Mouse (Mus musculus) bone marrow, adult 2 months (tissue): ENCODE results near the gene Bik. TPM values are rescaled to one million over a fixed set of nuclear protein-coding genes. Genes with fewer than 3 reads are reported as not detected.
"Not testable (repeated sequence)": the region's sequence is repeated elsewhere in the genome, so short reads cannot be mapped to it uniquely, and the experiment has no call there.

Source experiments
- H3K27ac ChIP-seq: fragments of 200-500 bp; 2 replicates; pipeline ENCODE4 v1.5.1; 2012; ENCODE audit warnings: low read depth, mild to moderate bottlenecking, control low read depth, inconsistent platforms, low read length; ENCODE audit not compliant: control insufficient read depth, poor library complexity, insufficient read depth
- H3K4me1 ChIP-seq: fragments of 200-500 bp; 2 replicates; pipeline ENCODE4 v1.6.1; 2011; ENCODE audit warnings: low read length; ENCODE audit not compliant: control insufficient read depth, insufficient read depth
- H3K4me3 ChIP-seq: fragments of 200-500 bp; replicated peaks from 2 replicates; pipeline ENCODE3; 2011; ENCODE audit warnings: mild to moderate bottlenecking, low read depth, low read length, control low read depth; ENCODE audit not compliant: control insufficient read depth
- CTCF ChIP-seq: fragments of 200-500 bp; IDR thresholded peaks from 2 replicates; pipeline ENCODE4 v1.5.1; 2011; ENCODE audit warnings: low read length, control low read depth; ENCODE audit not compliant: control insufficient read depth, insufficient read depth
- POLR2A ChIP-seq: fragments of 200-500 bp; IDR thresholded peaks from 2 replicates; pipeline ENCODE4 v1.6.1; 2011; ENCODE audit warnings: low read depth, mild to moderate bottlenecking, control low read depth, low read length, borderline replicate concordance; ENCODE audit not compliant: control insufficient read depth
- WGBS: fragments of 180-500 bp; shearing (Covaris S2); methylation state at CpG from one replicate; pipeline ENCODE4 v1.1.7; 2018; 5-methylcytosine and 5-hydroxymethylcytosine counted together
- polyA plus RNA-seq: library from polyadenylated mRNA; stranded (reverse); fragments of >200 nt; gene quantifications from 2 replicates; pipeline ENCODE4 v1.2.4, GENCODE M21; 2011; ENCODE audit warnings: low replicate concordance; ENCODE audit not compliant: missing spikeins, insufficient read depth, insufficient read length

Bik gene
- polyA plus RNA-seq, 1 experiment: 3.3 TPM

DNA sequence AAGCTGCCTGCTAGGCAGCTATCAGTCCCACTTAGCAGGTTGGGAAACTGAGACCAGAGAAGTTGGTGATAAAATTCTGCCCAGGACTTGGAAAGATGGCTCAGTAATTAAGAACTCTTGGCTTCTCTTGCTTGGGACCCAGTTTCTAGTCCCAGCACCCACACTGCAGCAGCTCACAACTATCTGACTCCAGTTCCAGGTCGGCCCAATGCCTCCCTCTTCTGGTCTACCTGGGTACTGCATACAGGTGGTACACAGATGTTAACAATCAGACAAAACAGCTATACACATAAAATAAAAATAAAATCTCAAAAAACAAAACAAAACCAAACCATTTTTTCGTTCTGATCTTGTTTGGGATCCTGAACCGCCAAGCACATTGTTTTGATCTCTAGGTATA lies 26.3 kb upstream of the Bik start:
- Histone ChIP-seq H3K4me3 (no peak overlapping the region), H3K27ac (no peak overlapping the region), H3K4me1 (no peaks in the 10 kb centered on the region)
- WGBS: 58% methylated on average over 3 of the region's 3 CpGs
- TF ChIP-seq POLR2A: no peak
- peak; percentile 80 for TF ChIP-seq CTCF

DNA sequence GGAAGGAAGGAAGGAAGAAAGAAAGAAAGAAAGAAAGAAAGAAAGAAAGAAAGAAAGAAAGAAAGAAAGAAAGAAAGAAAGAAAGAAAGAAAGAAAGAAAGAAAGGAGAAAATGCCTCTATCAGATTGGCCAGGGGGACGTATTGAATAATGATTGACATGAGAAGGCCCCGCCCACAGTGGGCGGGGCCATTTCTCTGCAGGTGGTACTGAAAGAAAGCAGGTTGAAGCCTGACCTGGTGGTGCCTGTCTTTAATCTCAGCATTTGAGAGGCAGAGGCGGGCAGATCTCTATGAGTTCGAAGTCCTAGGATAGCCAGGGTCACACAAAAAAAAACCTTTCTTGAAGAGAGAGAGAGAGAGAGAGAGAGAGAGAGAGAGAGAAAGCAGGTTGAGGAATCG lies 25.2 kb upstream of the Bik start:
- H3K27ac ChIP-seq, H3K4me3 ChIP-seq, H3K4me1 ChIP-seq: not testable (repeated sequence)
- 66% methylated on average over 6 of the region's 6 CpGs for WGBS

DNA sequence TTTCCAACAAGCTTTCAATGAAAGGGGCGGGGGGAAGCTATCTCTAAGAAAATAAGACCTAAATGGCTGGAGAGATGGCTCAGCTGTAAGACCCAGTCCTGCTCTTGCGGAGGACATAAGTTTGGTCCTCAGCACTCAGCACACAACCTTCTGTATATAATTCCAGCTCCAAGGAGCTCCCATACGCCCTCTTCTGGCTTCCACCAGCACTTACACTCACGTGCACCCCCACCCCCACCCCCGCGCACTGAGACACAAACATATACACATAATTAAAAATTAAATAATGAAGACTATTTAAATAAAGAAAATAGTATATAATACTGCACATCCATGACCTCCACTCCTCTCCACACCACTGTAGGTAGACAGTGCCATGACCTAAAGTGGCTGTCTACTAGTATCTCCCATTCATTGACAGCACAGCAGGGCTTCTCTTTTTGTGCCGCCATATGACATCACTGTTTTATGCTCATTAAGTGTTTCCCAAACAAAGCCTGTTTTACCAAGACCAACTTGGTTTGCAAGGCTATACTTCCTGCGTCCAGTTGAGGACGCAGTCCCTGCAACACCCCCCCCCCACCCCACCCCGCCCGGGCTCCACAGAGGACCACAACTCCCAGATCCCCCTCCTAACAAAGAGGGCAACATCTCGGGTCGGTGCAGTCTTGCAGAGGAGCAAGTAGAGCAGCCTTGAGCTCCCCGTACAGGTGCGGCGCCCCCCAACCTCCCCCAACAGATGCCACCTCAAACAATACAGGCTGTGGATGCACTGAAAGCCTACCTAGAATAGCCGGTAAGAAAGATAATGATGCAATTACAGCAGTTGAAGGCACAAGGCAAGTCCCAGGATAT lies 16.5 kb upstream of the Bik start:
- TF ChIP-seq CTCF: no peak
- TF ChIP-seq POLR2A: no peak
- no peaks in the 10 kb centered on the region; the same call in 1 of the 2 replicates for H3K4me1 ChIP-seq
- peak overlapping the region; percentile 20; the same call in 1 of the 2 replicates for H3K27ac ChIP-seq
- H3K4me3 ChIP-seq: peak overlapping the region; percentile 60
- 32% methylated on average over 17 of the region's 17 CpGs for WGBS

DNA sequence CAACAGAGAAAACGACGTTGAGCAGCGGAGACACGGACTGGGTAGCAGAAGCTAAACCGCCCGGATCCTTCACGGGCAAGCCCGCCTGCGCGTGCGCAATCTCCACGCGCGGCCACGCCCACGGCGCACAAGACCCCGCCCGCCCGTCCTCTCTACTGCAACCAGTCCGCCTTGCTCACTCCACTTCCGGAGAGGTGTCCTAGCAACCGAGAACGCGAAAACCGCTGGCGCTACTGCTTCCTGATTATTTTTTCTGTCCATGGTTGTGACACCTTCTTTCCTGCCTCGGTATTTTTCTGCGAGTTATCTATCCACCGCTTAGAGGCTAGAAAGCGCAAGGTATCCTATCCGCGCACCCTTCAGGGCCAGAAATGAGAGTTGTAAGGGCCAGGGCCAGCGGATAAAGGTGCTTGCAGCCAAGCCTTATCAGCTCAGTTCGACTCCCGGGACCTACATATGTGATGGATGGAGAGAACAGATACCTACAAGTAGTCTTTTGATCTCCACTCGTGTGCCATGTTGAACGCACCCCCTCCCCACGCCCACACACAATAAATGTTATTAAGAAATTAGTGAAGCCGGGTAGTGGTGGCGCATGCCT lies 15.8 kb upstream of the Bik start, which contains the start of gene Ttll1:
Ttll1 (minus strand) TSS at position 89 of the 601 bp plus-strand sequence.
- peak within 1 kb of the TSS; percentile 60 for H3K4me3 ChIP-seq
- peak within 1 kb of the TSS; percentile 20; the same call in 1 of the 2 replicates for H3K27ac ChIP-seq
- no peaks in the 10 kb centered on the region; the same call in 1 of the 2 replicates for H3K4me1 ChIP-seq
- WGBS: 9% methylated on average over 41 of the region's 41 CpGs
- TF ChIP-seq POLR2A (0 out of 2 replicates have a peak, but pooled peaks have one; percentile 33), CTCF (no peak)

DNA sequence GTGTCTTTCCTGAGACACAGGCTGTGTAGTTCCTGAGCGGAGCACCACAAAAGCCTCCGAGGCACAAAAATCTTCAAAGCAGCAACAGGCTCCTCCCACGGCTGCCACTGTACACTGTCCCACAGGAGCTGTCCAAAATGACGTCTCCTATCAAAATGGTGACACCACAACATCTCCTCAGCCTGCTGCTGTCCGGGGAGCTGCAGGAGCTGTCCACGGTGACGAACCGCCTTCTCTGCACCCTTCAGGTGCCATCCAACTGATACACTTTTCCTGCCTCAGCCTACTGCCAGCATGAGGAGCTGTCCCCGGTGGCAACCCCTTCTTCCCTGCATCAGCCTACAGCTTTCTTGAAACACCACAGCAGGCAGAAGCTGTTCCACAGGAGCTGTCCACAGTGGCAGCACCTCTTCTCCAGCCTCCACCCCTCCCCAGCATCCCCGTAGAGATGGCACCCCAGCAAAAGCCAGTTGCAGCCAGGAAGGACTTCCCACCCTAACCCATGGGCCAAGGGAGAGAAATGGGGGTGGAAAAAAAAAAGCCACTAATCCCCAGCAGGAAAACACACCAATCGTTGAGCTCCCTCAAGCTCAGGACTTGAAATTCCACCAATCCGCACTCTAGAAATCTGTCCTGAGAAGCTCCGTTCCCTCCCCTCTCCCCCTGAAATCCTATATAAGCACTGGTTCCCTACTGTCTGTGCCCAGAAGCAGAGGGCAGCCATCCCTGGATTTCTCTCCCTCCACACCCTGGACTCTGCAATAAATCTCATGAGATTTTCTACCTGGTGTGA lies 14.0 kb upstream of the Bik start:
- whole genome bisulfite sequencing: 65% methylated on average over 13 of the region's 13 CpGs
- no peak overlapping the region for H3K4me3 ChIP-seq
- no peak for TF ChIP-seq POLR2A
- no peak for TF ChIP-seq CTCF
- H3K27ac ChIP-seq: no peak overlapping the region
- no peaks in the 10 kb centered on the region; the same call in 1 of the 2 replicates for H3K4me1 ChIP-seq

DNA sequence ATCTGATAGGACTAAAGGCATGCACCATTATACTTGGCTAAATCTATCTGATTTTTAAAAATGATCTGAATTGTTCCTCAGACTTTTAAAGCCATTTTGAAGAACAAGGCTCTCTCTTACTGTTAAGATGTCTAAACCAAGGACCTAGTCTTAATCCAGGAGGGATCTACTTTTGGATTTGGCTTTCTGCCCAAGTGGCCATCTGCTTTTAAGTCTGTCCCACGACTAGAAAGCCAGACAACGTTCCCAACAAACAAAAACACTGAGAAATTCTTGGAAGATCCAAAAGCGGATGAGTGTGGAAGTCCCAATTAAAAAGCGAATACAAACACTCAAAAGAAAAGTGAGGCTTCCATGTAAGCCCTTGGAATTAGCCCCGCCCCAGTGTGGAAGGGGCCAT lies 11.6 kb upstream of the Bik start:
- TF ChIP-seq CTCF (no peak), POLR2A (no peak)
- Histone ChIP-seq H3K4me1 (no peaks in the 10 kb centered on the region), H3K27ac (no peak overlapping the region), H3K4me3 (no peak overlapping the region)
- 72% methylated on average over 5 of the region's 5 CpGs for whole genome bisulfite sequencing

DNA sequence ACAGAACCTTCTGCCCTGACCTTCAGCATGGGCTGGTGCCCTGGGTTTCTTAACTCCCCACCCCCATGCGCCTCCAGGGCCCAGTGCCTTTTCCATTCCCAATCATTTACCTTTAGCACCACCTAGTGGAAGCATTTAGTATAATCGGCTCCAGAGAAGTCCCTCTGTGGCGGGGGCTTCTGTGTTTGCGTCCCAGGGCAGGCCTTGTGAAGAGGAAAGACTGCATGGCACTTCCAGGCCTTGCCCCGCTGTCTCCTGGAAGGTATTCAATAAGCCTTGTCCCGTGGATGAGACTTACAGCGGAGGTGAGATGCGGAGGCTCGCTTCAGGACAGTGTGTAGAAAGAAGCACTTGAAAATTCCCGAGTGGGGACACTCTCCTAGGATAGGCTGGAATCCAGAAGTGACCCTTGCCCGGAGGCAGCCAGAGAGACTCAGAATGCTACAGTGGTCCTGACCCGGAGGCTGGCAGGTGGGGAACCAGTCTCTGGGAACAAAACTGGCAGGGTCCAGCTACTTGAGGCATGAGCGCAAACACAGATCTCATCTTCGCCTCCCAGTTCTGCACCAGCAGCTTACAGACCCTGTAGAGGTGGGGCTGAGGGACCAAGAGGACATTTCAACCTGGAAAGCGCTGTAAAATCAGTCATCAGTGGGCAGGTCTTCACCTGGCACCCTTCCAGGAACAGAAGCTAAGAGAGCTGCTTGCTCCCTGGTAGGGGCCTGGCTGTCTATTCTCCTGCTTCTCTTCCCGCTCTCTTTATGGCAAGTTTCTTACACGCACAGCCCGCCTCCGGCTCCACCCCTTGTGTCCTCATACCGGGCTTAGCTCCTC lies 8.2 kb upstream of the Bik start:
- 43% methylated on average over 20 of the region's 20 CpGs for WGBS

More for the DNA sequence above, 8.2 kb upstream of the Bik start:
- H3K4me3 ChIP-seq: no peak overlapping the region
- no peaks in the 10 kb centered on the region for H3K4me1 ChIP-seq
- H3K27ac ChIP-seq: no peak overlapping the region
- TF ChIP-seq CTCF (peak; percentile 59; the same call in 1 of the 2 replicates), POLR2A (no peak)
